Mouse (Mus musculus): ENCODE results near the gene Med22. TPM values are rescaled to one million over a fixed set of nuclear protein-coding genes. Genes with fewer than 3 reads are reported as not detected.

Gene Med22
- total and polyA plus RNA-seq, 2 experiments from 2014 or later = 119 to 144 TPM

DNA sequence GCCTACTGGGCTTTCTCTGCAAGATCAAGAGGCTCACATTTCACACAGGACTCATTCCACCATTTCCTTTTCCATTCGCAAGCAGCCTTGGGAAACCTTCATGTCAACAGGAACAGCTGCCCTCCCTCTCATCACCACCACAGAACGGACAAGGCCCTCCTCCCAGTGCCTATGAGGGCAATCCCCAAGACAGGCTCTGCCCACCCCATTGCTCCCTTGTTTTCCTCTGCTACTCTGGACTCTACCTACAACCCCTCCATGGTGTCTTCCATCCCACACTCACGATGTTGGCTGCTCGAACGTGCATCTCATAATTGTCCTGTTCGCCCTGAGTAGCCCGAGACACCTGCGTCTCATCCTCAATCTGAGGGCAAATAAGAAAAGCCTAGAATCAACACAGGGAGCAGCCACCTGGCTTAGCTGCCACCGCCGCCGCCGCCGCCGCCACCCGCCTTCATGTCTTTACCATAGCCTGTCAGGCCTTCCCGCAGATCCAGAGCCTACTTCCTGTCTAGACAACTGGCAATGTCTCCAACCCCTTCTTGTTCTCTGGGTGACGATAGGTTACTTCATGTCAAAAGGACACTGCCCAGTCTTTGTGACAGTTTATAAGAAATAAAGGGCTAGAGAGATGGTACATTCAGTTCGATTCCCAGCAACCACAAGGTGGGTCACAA lies 1.6 kb downstream of the Med22 start:
- no peak for TF ChIP-seq CTCF (IDR thresholded peaks at IDR 0.05)
- no peak for DNase-seq (ENCODE audit: low spot score)
- H3K4me1 ChIP-seq (ENCODE audit: insufficient read depth, low read length) = peaks cover 14% of the 10 kb centered on the region; the same call in 1 of the 2 replicates
- peak overlapping the region; percentile 42 for H3K9ac ChIP-seq (replicated peaks; ENCODE audit: low read length, poor library complexity, severe bottlenecking)
- ATAC-seq (ENCODE audit: low FRiP score) = no peak
- H3K36me3 ChIP-seq (ENCODE audit: insufficient read depth, low read length) = peaks cover 40% of the 10 kb centered on the region
- no peaks in the 10 kb centered on the region for H3K27me3 ChIP-seq (ENCODE audit: insufficient read depth, low read length)
- peak overlapping the region; percentile 83 for H3K4me3 ChIP-seq (ENCODE audit: low read depth, low read length)
- H3K4me2 ChIP-seq (ENCODE audit: low read depth, low read length, poor library complexity, severe bottlenecking) = peak overlapping the region; percentile 82
- no peak overlapping the region for H3K27ac ChIP-seq (ENCODE audit: low read depth, low read length)
- no peaks in the 10 kb centered on the region for H3K9me3 ChIP-seq (ENCODE audit: low read length)
- WGBS = 90% methylated on average over 18 of the region's 18 CpGs

DNA sequence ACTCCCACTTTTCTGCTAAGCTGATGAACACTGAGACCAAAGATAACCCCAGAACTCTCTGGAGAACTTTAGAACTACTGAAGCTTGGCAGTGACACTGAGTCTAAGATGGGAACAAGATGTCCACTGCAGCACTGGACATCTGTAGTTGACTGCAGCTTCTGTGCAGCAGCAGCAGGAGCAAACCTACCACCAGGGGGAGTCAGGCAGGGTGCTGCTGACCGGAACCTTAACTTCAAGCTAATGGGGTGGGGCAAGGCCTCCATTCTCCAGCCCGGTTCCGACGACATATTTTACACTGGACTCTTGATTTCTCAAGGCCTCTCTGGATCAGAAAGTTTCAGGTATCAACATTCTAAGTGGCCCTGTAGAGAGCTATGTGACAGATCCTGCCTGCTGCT lies 3.4 kb downstream of the Med22 start:
- Histone ChIP-seq H3K9me3 (ENCODE audit: low read length) (no peaks in the 10 kb centered on the region), H3K4me1 (ENCODE audit: insufficient read depth, low read length) (peaks cover 17% of the 10 kb centered on the region), H3K36me3 (ENCODE audit: insufficient read depth, low read length) (peaks cover 25% of the 10 kb centered on the region), H3K4me2 (ENCODE audit: low read depth, low read length, poor library complexity, severe bottlenecking) (no peak overlapping the region), H3K4me3 (ENCODE audit: low read depth, low read length) (no peak overlapping the region), H3K9ac (replicated peaks; ENCODE audit: low read length, poor library complexity, severe bottlenecking) (no peak overlapping the region), H3K27ac (ENCODE audit: low read depth, low read length) (no peak overlapping the region), H3K27me3 (ENCODE audit: insufficient read depth, low read length) (no peaks in the 10 kb centered on the region)
- WGBS = 63% methylated on average over 4 of the region's 4 CpGs
- peak; percentile 75 for TF ChIP-seq CTCF (IDR thresholded peaks at IDR 0.05)
- DNase-seq (ENCODE audit: low spot score) (peak; percentile 52), ATAC-seq (ENCODE audit: low FRiP score) (no peak)

DNA sequence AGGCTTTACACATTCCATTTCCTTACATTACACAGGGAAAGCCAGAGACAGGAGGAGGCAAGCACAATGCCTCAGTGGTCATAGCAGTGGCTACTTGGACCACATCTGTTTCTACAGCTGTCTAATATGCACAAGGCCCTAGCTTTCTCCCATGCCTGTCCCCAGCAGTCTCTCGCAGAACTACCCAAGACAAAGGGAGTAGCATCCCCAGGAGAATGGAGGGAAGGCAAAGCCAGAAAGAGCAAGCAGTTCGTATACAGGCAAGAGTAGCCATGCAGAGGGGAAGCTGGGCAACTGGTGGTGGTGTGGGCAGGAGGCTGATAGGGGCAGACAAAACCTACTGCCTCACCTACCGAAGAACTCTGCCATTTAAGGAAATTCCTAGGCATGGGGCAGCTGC lies 4.0 kb downstream of the Med22 start:
- no peaks in the 10 kb centered on the region for H3K27me3 ChIP-seq (ENCODE audit: insufficient read depth, low read length)
- WGBS = 87% methylated on average over 3 of the region's 3 CpGs
- peaks cover 16% of the 10 kb centered on the region for H3K4me1 ChIP-seq (ENCODE audit: insufficient read depth, low read length)
- no peaks in the 10 kb centered on the region for H3K9me3 ChIP-seq (ENCODE audit: low read length)
- H3K4me2 ChIP-seq (ENCODE audit: low read depth, low read length, poor library complexity, severe bottlenecking) = no peak overlapping the region
- H3K27ac ChIP-seq (ENCODE audit: low read depth, low read length) = no peak overlapping the region
- no peak overlapping the region for H3K9ac ChIP-seq (replicated peaks; ENCODE audit: low read length, poor library complexity, severe bottlenecking)
- H3K4me3 ChIP-seq (ENCODE audit: low read depth, low read length) = no peak overlapping the region
- no peak for TF ChIP-seq CTCF (IDR thresholded peaks at IDR 0.05)
- ATAC-seq (ENCODE audit: low FRiP score) (no peak), DNase-seq (ENCODE audit: low spot score) (no peak)
- H3K36me3 ChIP-seq (ENCODE audit: insufficient read depth, low read length) = peaks cover 25% of the 10 kb centered on the region

DNA sequence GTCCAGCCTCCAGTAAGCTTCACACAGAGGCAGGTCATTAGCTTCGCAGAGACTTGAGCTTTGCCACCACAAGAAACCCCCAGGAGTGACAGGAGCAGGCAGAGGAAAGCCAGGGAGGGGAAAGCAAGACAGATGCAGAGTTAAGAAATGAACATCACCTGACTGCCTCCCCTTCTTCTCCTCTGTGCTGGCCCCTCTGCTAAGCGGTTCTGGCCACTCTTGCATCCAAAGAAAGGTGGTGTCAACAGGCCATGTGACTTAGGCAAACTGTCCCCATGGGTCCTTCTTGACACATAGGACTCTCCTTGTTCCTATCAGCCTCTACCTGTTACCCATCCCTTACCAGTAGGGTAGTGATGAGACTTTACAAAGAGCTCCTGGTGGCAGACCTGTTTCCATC lies 4.5 kb downstream of the Med22 start:
- DNase-seq (ENCODE audit: low spot score) (no peak), ATAC-seq (ENCODE audit: low FRiP score) (no peak)
- no peak overlapping the region for H3K4me2 ChIP-seq (ENCODE audit: low read depth, low read length, poor library complexity, severe bottlenecking)
- H3K9ac ChIP-seq (replicated peaks; ENCODE audit: low read length, poor library complexity, severe bottlenecking) = no peak overlapping the region
- no peak for TF ChIP-seq CTCF (IDR thresholded peaks at IDR 0.05)
- H3K4me3 ChIP-seq (ENCODE audit: low read depth, low read length) = no peak overlapping the region
- H3K4me1 ChIP-seq (ENCODE audit: insufficient read depth, low read length) = peaks cover 15% of the 10 kb centered on the region
- 92% methylated on average over 2 of the region's 2 CpGs for WGBS
- H3K27me3 ChIP-seq (ENCODE audit: insufficient read depth, low read length) = no peaks in the 10 kb centered on the region
- H3K36me3 ChIP-seq (ENCODE audit: insufficient read depth, low read length) = peaks cover 25% of the 10 kb centered on the region
- H3K9me3 ChIP-seq (ENCODE audit: low read length) = no peaks in the 10 kb centered on the region
- no peak overlapping the region for H3K27ac ChIP-seq (ENCODE audit: low read depth, low read length)

DNA sequence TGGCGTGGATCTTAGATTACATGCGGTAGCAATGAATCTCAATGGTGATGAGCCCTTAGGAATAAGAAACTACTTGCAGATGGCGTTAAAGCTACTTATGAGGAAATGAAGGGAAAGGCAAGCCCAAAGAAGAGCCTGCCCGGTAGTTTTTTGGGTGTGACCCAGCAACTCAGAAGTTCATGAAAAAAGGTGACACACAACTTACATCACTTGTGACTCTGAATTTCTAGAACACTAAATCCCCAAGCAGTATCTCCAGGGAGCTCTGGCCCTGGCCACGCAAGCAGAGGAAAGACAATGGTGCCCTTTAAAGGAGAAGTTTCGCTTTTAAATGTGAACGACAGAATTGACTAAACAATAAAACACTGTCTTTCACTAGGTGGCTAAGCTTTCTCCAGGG lies 7.2 kb downstream of the Med22 start:
- Histone ChIP-seq H3K9ac (replicated peaks; ENCODE audit: low read length, poor library complexity, severe bottlenecking) (peak overlapping the region; percentile 71), H3K9me3 (ENCODE audit: low read length) (no peaks in the 10 kb centered on the region), H3K4me3 (ENCODE audit: low read depth, low read length) (peak overlapping the region; percentile 80), H3K4me1 (ENCODE audit: insufficient read depth, low read length) (peaks cover 9% of the 10 kb centered on the region; the same call in 1 of the 2 replicates), H3K27ac (ENCODE audit: low read depth, low read length) (peak overlapping the region; percentile 83), H3K27me3 (ENCODE audit: insufficient read depth, low read length) (no peaks in the 10 kb centered on the region), H3K4me2 (ENCODE audit: low read depth, low read length, poor library complexity, severe bottlenecking) (peak overlapping the region; percentile 71), H3K36me3 (ENCODE audit: insufficient read depth, low read length) (peaks cover 39% of the 10 kb centered on the region)
- WGBS = 10% methylated on average over 7 of the region's 7 CpGs
- TF ChIP-seq CTCF (IDR thresholded peaks at IDR 0.05) = no peak
- ATAC-seq (ENCODE audit: low FRiP score) = no peak
- DNase-seq (ENCODE audit: low spot score) = no peak

DNA sequence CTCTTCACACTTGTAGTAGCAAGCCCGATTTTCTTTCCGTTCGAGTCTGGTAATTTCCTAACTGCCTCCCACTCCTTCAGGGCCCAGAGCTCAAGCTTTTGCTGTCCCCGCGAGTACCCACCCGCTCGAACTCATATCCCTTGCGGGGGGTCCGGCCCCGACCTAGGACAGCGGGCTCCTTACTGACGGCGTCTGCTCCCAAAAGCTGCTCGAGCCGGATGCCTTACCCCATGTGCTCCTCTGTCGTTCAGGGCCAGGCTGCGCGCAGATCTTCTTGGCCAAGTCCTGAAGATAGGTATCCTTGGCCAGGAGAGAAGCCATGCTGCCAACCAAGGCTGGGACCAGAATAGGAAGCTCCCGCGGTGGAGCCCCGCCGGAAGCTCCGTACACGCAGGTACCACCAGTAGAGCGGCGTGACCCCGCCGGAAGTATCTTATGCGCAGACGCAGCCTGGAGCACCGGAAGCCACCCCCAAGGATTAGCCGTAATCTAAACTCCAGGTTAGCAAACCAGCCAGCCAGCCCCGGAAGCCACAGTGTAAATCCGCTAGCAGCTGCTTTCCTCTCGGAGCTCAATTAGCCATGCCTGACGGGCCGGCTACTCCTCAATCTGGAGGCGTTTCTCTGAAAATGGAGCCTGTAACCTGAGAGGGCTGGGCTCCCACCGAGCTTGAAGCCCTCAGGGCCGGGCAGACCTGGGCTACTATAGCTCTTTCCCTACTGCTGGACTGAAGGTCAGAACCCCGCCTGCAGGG lies 7.8 kb downstream of the Med22 start, which contains the start of gene Surf6:
Gene Surf6, minus strand, starts transcription at position 413 of the 754 bp plus-strand sequence.
- H3K4me2 ChIP-seq (ENCODE audit: low read depth, low read length, poor library complexity, severe bottlenecking) = peak within 1 kb of the TSS; percentile 71
- TF ChIP-seq CTCF (IDR thresholded peaks at IDR 0.05) = no peak
- H3K36me3 ChIP-seq (ENCODE audit: insufficient read depth, low read length) = peaks cover 41% of the 10 kb centered on the region
- no peaks in the 10 kb centered on the region for H3K27me3 ChIP-seq (ENCODE audit: insufficient read depth, low read length)
- peaks cover 9% of the 10 kb centered on the region; the same call in 1 of the 2 replicates for H3K4me1 ChIP-seq (ENCODE audit: insufficient read depth, low read length)
- no peaks in the 10 kb centered on the region for H3K9me3 ChIP-seq (ENCODE audit: low read length)
- under 1% methylated on average over 41 of the region's 41 CpGs for WGBS
- ATAC-seq (ENCODE audit: low FRiP score) (peak; percentile 91), DNase-seq (ENCODE audit: low spot score) (peak; percentile 98)
- H3K4me3 ChIP-seq (ENCODE audit: low read depth, low read length) = peak within 1 kb of the TSS; percentile 80
- peak within 1 kb of the TSS; percentile 83 for H3K27ac ChIP-seq (ENCODE audit: low read depth, low read length)
- H3K9ac ChIP-seq (replicated peaks; ENCODE audit: low read length, poor library complexity, severe bottlenecking) = peak within 1 kb of the TSS; percentile 71

Measured in midbrain, postnatal 0 days (tissue).